Mouse (Mus musculus) CH12.LX (cell line): ENCODE measurements around the gene Ppp6r3. TPM values are rescaled to one million over a fixed set of nuclear protein-coding genes. Genes with fewer than 3 reads are reported as not detected.

ENCODE experiments used
- DNase-seq: peaks from one replicate; pipeline ENCODE4 v3.0.0-alpha.2; 2013; ENCODE audit errors: extremely low read depth
- H3K27ac ChIP-seq: 2 replicates; pipeline ENCODE4 v1.5.1; 2012; ENCODE audit warnings: low read depth, mild to moderate bottlenecking, control low read depth, moderate library complexity; ENCODE audit not compliant: insufficient read depth
- H3K27me3 ChIP-seq: replicated peaks from 2 replicates; pipeline ENCODE3; 2012; ENCODE audit warnings: inconsistent platforms
- H3K36me3 ChIP-seq, 2 experiments: replicated peaks in 1 of 2; 2 replicates each; pipeline versions ENCODE3 to v1.6.1; 2012; ENCODE audit warnings: inconsistent platforms in 1 of 2, low read length in 1 of 2, mild to moderate bottlenecking in 1 of 2, mixed read lengths in 1 of 2, moderate library complexity in 1 of 2; ENCODE audit not compliant: control insufficient read depth in 1 of 2, insufficient read depth in 1 of 2
- H3K4me1 ChIP-seq, 2 experiments: 2 replicates each; pipeline ENCODE4 v1.6.1; 2012; ENCODE audit warnings: inconsistent platforms in 1 of 2, moderate library complexity in 1 of 2; ENCODE audit not compliant: insufficient read depth in 2 of 2, control insufficient read depth in 1 of 2
- H3K4me2 ChIP-seq: 2 replicates; pipeline ENCODE4 v1.6.1; 2012; ENCODE audit warnings: low read depth, mild to moderate bottlenecking, control low read depth; ENCODE audit not compliant: poor library complexity, insufficient read depth, severe bottlenecking
- H3K4me3 ChIP-seq, 3 experiments: fragments of 150-350 bp in 1 of 3; sonication (generic) in 1 of 3; replicated peaks in 1 of 3; 2 replicates each; pipeline versions ENCODE3 to v1.5.1; 2011 to 2012; ENCODE audit warnings: low read depth in 2 of 3, low read length in 2 of 3, mild to moderate bottlenecking in 2 of 3, moderate library complexity in 2 of 3, control low read depth in 1 of 3, improper control_type of control experiment in 1 of 3, inconsistent platforms in 1 of 3, mixed read lengths in 1 of 3; ENCODE audit not compliant: poor library complexity in 1 of 3
- H3K79me2 ChIP-seq: replicated peaks from 2 replicates; pipeline ENCODE4 v1.6.1; 2012; ENCODE audit warnings: mild to moderate bottlenecking, moderate library complexity; ENCODE audit not compliant: control insufficient read depth, poor library complexity, insufficient read depth, severe bottlenecking; ENCODE audit errors: extremely low read depth
- H3K9ac ChIP-seq: 2 replicates; pipeline ENCODE4 v1.6.1; 2012; ENCODE audit warnings: low read depth, mild to moderate bottlenecking, control low read depth, moderate library complexity; ENCODE audit not compliant: insufficient read depth
- H3K9me3 ChIP-seq: replicated peaks from 2 replicates; pipeline ENCODE3; 2012; ENCODE audit warnings: low read length, inconsistent platforms, mixed read lengths
- BHLHE40 ChIP-seq: IDR thresholded peaks from 2 replicates; pipeline ENCODE4 v1.6.1; 2011; ENCODE audit warnings: mild to moderate bottlenecking, low read depth, low read length, improper control_type of control experiment
- CHD1 ChIP-seq: IDR thresholded peaks from 2 replicates; pipeline ENCODE4 v1.6.1; 2012; ENCODE audit warnings: low read depth, low read length, improper control_type of control experiment, inconsistent platforms
- CHD2 ChIP-seq: IDR thresholded peaks from 2 replicates; pipeline ENCODE4 v1.6.1; 2011; ENCODE audit warnings: low read length, improper control_type of control experiment
- CTCF ChIP-seq, 2 experiments: IDR thresholded peaks in 1 of 2; conservative IDR thresholded peaks in 1 of 2; 2 replicates each; pipeline ENCODE4 v1.5.1; 2011 to 2012; ENCODE audit warnings: low read depth in 2 of 2, low read length in 2 of 2, improper control_type of control experiment in 1 of 2, inconsistent platforms in 1 of 2, mild to moderate bottlenecking in 1 of 2, moderate library complexity in 1 of 2
- E2F4 ChIP-seq: IDR thresholded peaks from 2 replicates; pipeline ENCODE4 v1.6.1; 2011; ENCODE audit warnings: low read depth, low read length, improper control_type of control experiment; ENCODE audit not compliant: insufficient replicate concordance
- ELF1 ChIP-seq: IDR thresholded peaks from 2 replicates; pipeline ENCODE4 v1.6.1; 2014; ENCODE audit warnings: low read depth, mild to moderate bottlenecking, inconsistent platforms, low read length, improper control_type of control experiment
- EP300 ChIP-seq: IDR thresholded peaks from 2 replicates; pipeline ENCODE4 v1.6.1; 2011; ENCODE audit warnings: low read length, improper control_type of control experiment
- ETS1 ChIP-seq: conservative IDR thresholded peaks from 2 replicates; pipeline ENCODE4 v1.6.1; 2012; ENCODE audit warnings: low read depth, mild to moderate bottlenecking, inconsistent platforms, low read length, improper control_type of control experiment, moderate library complexity
- GABPA ChIP-seq: IDR thresholded peaks from 2 replicates; pipeline ENCODE4 v1.6.1; 2012; ENCODE audit warnings: low read depth, low read length, improper control_type of control experiment, inconsistent platforms; ENCODE audit not compliant: insufficient replicate concordance
- HCFC1 ChIP-seq: IDR thresholded peaks from 2 replicates; pipeline ENCODE4 v1.6.1; 2012; ENCODE audit warnings: low read depth, mild to moderate bottlenecking, inconsistent platforms, low read length, improper control_type of control experiment
- IRF4 ChIP-seq: IDR thresholded peaks from 2 replicates; pipeline ENCODE4 v1.6.1; 2014; ENCODE audit warnings: low read depth, mild to moderate bottlenecking, inconsistent platforms, low read length, improper control_type of control experiment
- JUN ChIP-seq: IDR thresholded peaks from 2 replicates; pipeline ENCODE4 v1.6.1; 2011; ENCODE audit warnings: low read depth, mild to moderate bottlenecking, low read length, improper control_type of control experiment, moderate library complexity; ENCODE audit not compliant: insufficient read depth
- JUND ChIP-seq: conservative IDR thresholded peaks from 2 replicates; pipeline ENCODE4 v1.6.1; 2011; ENCODE audit warnings: low read depth, low read length, improper control_type of control experiment
- KAT2A ChIP-seq: IDR thresholded peaks from 2 replicates; pipeline ENCODE4 v1.6.1; 2012; ENCODE audit warnings: low read length, improper control_type of control experiment, inconsistent platforms; ENCODE audit not compliant: insufficient replicate concordance
- MAFK ChIP-seq: IDR thresholded peaks from 2 replicates; pipeline ENCODE4 v1.6.1; 2011; ENCODE audit warnings: low read length, improper control_type of control experiment; ENCODE audit not compliant: insufficient replicate concordance
- MAX ChIP-seq: IDR thresholded peaks from 2 replicates; pipeline ENCODE4 v1.6.1; 2011; ENCODE audit warnings: low read length, improper control_type of control experiment
- MAZ ChIP-seq: IDR thresholded peaks from 2 replicates; pipeline ENCODE4 v1.6.1; 2012; ENCODE audit warnings: low read depth, mild to moderate bottlenecking, inconsistent platforms, low read length, improper control_type of control experiment, moderate library complexity
- MEF2A ChIP-seq: IDR thresholded peaks from 2 replicates; pipeline ENCODE4 v1.6.1; 2014; ENCODE audit warnings: low read depth, mild to moderate bottlenecking, inconsistent platforms, low read length, improper control_type of control experiment, borderline replicate concordance
- MXI1 ChIP-seq: IDR thresholded peaks from 2 replicates; pipeline ENCODE4 v1.6.1; 2011; ENCODE audit warnings: mild to moderate bottlenecking, low read depth, low read length, improper control_type of control experiment
- MYC ChIP-seq: IDR thresholded peaks from 2 replicates; pipeline ENCODE4 v1.6.1; 2011; ENCODE audit warnings: low read depth, mild to moderate bottlenecking, improper control_type of control experiment, low read length
- NELFE ChIP-seq: IDR thresholded peaks from 2 replicates; pipeline ENCODE4 v1.6.1; 2011; ENCODE audit warnings: low read depth, low read length, improper control_type of control experiment
- NRF1 ChIP-seq: IDR thresholded peaks from 2 replicates; pipeline ENCODE4 v1.6.1; 2014; ENCODE audit warnings: low read depth, mild to moderate bottlenecking, inconsistent platforms, low read length, improper control_type of control experiment, moderate library complexity
- PAX5 ChIP-seq: IDR thresholded peaks from 2 replicates; pipeline ENCODE4 v1.6.1; 2012; ENCODE audit warnings: low read length, inconsistent platforms, mixed read lengths
- POLR2A ChIP-seq: IDR thresholded peaks from 2 replicates; pipeline ENCODE4 v1.6.1; 2011; ENCODE audit warnings: low read depth, mild to moderate bottlenecking, improper control_type of control experiment, low read length
- POLR2AphosphoS2 ChIP-seq: IDR thresholded peaks from 2 replicates; pipeline ENCODE4 v1.6.1; 2011; ENCODE audit warnings: low read depth, low read length, improper control_type of control experiment
- RAD21 ChIP-seq: IDR thresholded peaks from 2 replicates; pipeline ENCODE4 v1.6.1; 2011; ENCODE audit warnings: low read depth, mild to moderate bottlenecking, low read length, improper control_type of control experiment, moderate library complexity
- RCOR1 ChIP-seq: conservative IDR thresholded peaks from 2 replicates; pipeline ENCODE4 v1.6.1; 2012; ENCODE audit warnings: low read depth, mild to moderate bottlenecking, inconsistent platforms, low read length, improper control_type of control experiment
- SIN3A ChIP-seq: IDR thresholded peaks from 2 replicates; pipeline ENCODE4 v1.6.1; 2012; ENCODE audit warnings: low read length, improper control_type of control experiment, inconsistent platforms
- SMC3 ChIP-seq: IDR thresholded peaks from 2 replicates; pipeline ENCODE4 v1.6.1; 2011; ENCODE audit warnings: low read depth, low read length, improper control_type of control experiment
- TBP ChIP-seq: conservative IDR thresholded peaks from 2 replicates; pipeline ENCODE4 v1.6.1; 2011; ENCODE audit warnings: low read depth, low read length, improper control_type of control experiment
- TCF12 ChIP-seq: IDR thresholded peaks from 2 replicates; pipeline ENCODE4 v1.6.1; 2014; ENCODE audit warnings: low read depth, mild to moderate bottlenecking, inconsistent platforms, low read length, improper control_type of control experiment
- UBTF ChIP-seq: IDR thresholded peaks from 2 replicates; pipeline ENCODE4 v1.6.1; 2012; ENCODE audit warnings: low read depth, mild to moderate bottlenecking, inconsistent platforms, low read length, improper control_type of control experiment, moderate library complexity
- USF1 ChIP-seq: IDR thresholded peaks from 2 replicates; pipeline ENCODE4 v1.6.1; 2014; ENCODE audit warnings: low read depth, mild to moderate bottlenecking, inconsistent platforms, low read length, improper control_type of control experiment
- USF2 ChIP-seq: conservative IDR thresholded peaks from 2 replicates; pipeline ENCODE4 v1.6.1; 2011; ENCODE audit warnings: low read depth, low read length, improper control_type of control experiment
- ZC3H11A ChIP-seq: IDR thresholded peaks from 2 replicates; pipeline ENCODE4 v1.6.1; 2012; ENCODE audit warnings: low read depth, mild to moderate bottlenecking, inconsistent platforms, low read length, improper control_type of control experiment
- ZKSCAN1 ChIP-seq: IDR thresholded peaks from 2 replicates; pipeline ENCODE4 v1.6.1; 2012; ENCODE audit warnings: low read depth, inconsistent platforms, low read length, improper control_type of control experiment, borderline replicate concordance
- ZMIZ1 ChIP-seq: IDR thresholded peaks from 2 replicates; pipeline ENCODE4 v1.6.1; 2012; ENCODE audit warnings: low read depth, mild to moderate bottlenecking, inconsistent platforms, low read length, improper control_type of control experiment
- ZNF384 ChIP-seq: IDR thresholded peaks from 2 replicates; pipeline ENCODE4 v1.6.1; 2012; ENCODE audit warnings: low read depth, low read length, improper control_type of control experiment, inconsistent platforms
- dilution Hi-C: fragments of 300-500 bp; cut with MboI; formaldehyde crosslinking; loops from 2 replicates; pipeline ENCODE4 v1.14.3; 2020; ENCODE audit warnings: low sequenced_read_pairs; ENCODE audit not compliant: extremely low pct_unique_long_range_greater_than_20kb, extremely low pct_ligation_motif_present
- in situ Hi-C: fragments of 300-500 bp; cut with MboI; formaldehyde crosslinking; loops from 3 replicates; pipeline ENCODE4 v1.14.3; 2019; ENCODE audit warnings: low sequenced_read_pairs, low pct_ligation_motif_present, low pct_unique_long_range_greater_than_20kb, mixed read lengths
- polyA plus RNA-seq: library from polyadenylated mRNA; unstranded; fragments of >175 nt; gene quantifications from 2 replicates; pipeline ENCODE4 v1.2.1, GENCODE M21; 2012; ENCODE audit warnings: low read depth; ENCODE audit not compliant: insufficient read length
- total RNA-seq, 2 experiments: library from RNA; depleted of rRNA; stranded (reverse); fragments of 300-350 nt in 1 of 2; fragments of >200 nt in 1 of 2; gene quantifications; 2 replicates each; pipeline ENCODE4 v1.2.3; 2012 to 2014

Gene Ppp6r3
- total RNA-seq (2012; rRNA removed): 67.0 and 68.5 TPM in 2 replicates
- total RNA-seq (2014; rRNA removed): 94.6 and 104 TPM in 2 replicates
- polyA plus RNA-seq: 66.2 and 72.3 TPM in 2 replicates

- dilution Hi-C loops: no loop called here
- Histone ChIP-seq H3K9me3 (peaks cover 1% of the 10 kb centered on the region), H3K27ac (peak within 1 kb of the TSS; percentile 72), H3K9ac (peak within 1 kb of the TSS; percentile 74), H3K4me2 (peak within 1 kb of the TSS; percentile 39), H3K79me2 (peaks cover 43% of the 10 kb centered on the region), H3K36me3 (peaks cover 0 to 8% of the 10 kb centered on the region in 2 experiments), H3K4me1 (peaks cover 0 to 38% of the 10 kb centered on the region in 2 experiments; a peak in 3 of 4 replicates), H3K4me3 (peak within 1 kb of the TSS; percentile 74 to 85 (median 81)), H3K27me3 (no peaks in the 10 kb centered on the region)
- in situ Hi-C loops: no loop called here
- TF ChIP-seq GABPA (no peak), USF1 (no peak), SIN3A (0 out of 2 replicates have a peak, but pooled peaks have one; percentile 56), CTCF (conservative IDR thresholded peaks at IDR 0.05 in 1 of 2, IDR thresholded peaks at IDR 0.05 in 1 of 2; ENCODE audit: low read depth in 2 of 2, low read length in 2 of 2) (no peak), SMC3 (no peak), IRF4 (no peak; the same call in 1 of the 2 replicates), MAFK (peak; percentile 95), NRF1 (peak; percentile 54), E2F4 (0 out of 2 replicates have a peak, but pooled peaks have one; percentile 17), MAX (no peak), NELFE (peak; percentile 82), MEF2A (peak; percentile 81), ETS1 (peak; percentile 54), JUND (no peak), HCFC1 (peak; percentile 58), PAX5 (no peak), TBP (peak; percentile 99), RAD21 (no peak), TCF12 (no peak), ZNF384 (no peak), MAZ (peak; percentile 91), CHD1 (no peak), EP300 (no peak), ZMIZ1 (peak; percentile 58), POLR2A (peak; percentile 75), KAT2A (peak; percentile 48; the same call in 1 of the 2 replicates), USF2 (no peak), MYC (no peak), BHLHE40 (0 out of 2 replicates have a peak, but pooled peaks have one; percentile 20), ELF1 (peak; percentile 97), POLR2AphosphoS2 (0 out of 2 replicates have a peak, but pooled peaks have one; percentile 68), ZKSCAN1 (no peak), CHD2 (peak; percentile 93), MXI1 (no peak; the same call in 1 of the 2 replicates), JUN (no peak), UBTF (0 out of 2 replicates have a peak, but pooled peaks have one; percentile 17), RCOR1 (0 out of 2 replicates have a peak, but pooled peaks have one; percentile 18), ZC3H11A (no peak)
- peak; percentile 99 for DNase-seq
These were observed at the start of gene Ppp6r3 for GRCm38 (mm10) chr19:3575632-3576384. TSS of gene Ppp6r3 (minus strand) at chr19:3575749.
